Mouse (Mus musculus) midbrain, embryonic 13.5 days (tissue): Measurements from ENCODE around the gene Prune2. TPM values are rescaled to one million over a fixed set of nuclear protein-coding genes. Genes with fewer than 3 reads are reported as not detected.

Experiments
- ATAC-seq: fragments of 200-750 bp; cut with Nextera tagmentation; 2 replicates; pipeline ENCODE4 v1.8.0; 2017; ENCODE audit warnings: mild to moderate bottlenecking, moderate TSS enrichment, moderate library complexity
- H3K27ac ChIP-seq: fragments of 300-500 bp; sonication (generic); 2 replicates; pipeline ENCODE4 v1.5.1; 2015; ENCODE audit warnings: inconsistent platforms, mild to moderate bottlenecking, moderate library complexity
- H3K27me3 ChIP-seq: fragments of 300-500 bp; sonication (generic); 2 replicates; pipeline ENCODE4 v1.6.1; 2015; ENCODE audit warnings: mild to moderate bottlenecking, inconsistent platforms
- H3K36me3 ChIP-seq: fragments of 300-500 bp; sonication (generic); 2 replicates; pipeline ENCODE4 v1.6.1; 2015; ENCODE audit warnings: mild to moderate bottlenecking, inconsistent platforms
- H3K4me1 ChIP-seq: fragments of 300-500 bp; sonication (generic); replicated peaks from 2 replicates; pipeline ENCODE4 v1.6.1; 2015; ENCODE audit warnings: inconsistent platforms
- H3K4me2 ChIP-seq: fragments of 300-500 bp; sonication (generic); replicated peaks from 2 replicates; pipeline ENCODE4 v1.6.1; 2015; ENCODE audit warnings: moderate library complexity, mild to moderate bottlenecking, inconsistent platforms
- H3K4me3 ChIP-seq: fragments of 300-500 bp; sonication (generic); replicated peaks from 2 replicates; pipeline ENCODE4 v1.5.1; 2015; ENCODE audit warnings: mild to moderate bottlenecking, inconsistent platforms
- H3K9ac ChIP-seq: fragments of 300-500 bp; sonication (generic); replicated peaks from 2 replicates; pipeline ENCODE4 v1.6.1; 2015; ENCODE audit warnings: mild to moderate bottlenecking, inconsistent platforms
- H3K9me3 ChIP-seq: fragments of 300-500 bp; sonication (generic); 2 replicates; pipeline ENCODE4 v1.6.1; 2016; ENCODE audit warnings: mild to moderate bottlenecking, inconsistent platforms
- WGBS: fragments of 180-500 bp; shearing (Covaris S2); methylation state at CpG from one replicate; pipeline ENCODE4 v1.1.7; 2015; 5-methylcytosine and 5-hydroxymethylcytosine counted together
- polyA plus RNA-seq: library from polyadenylated mRNA; unstranded; fragments of >200 nt; fragmentation: Nextera tagmentation; extraction: Ambion mirVana; gene quantifications from 2 replicates; pipeline ENCODE4 v1.2.1, GENCODE M21; 2015

Prune2 gene
- polyA plus RNA-seq, 1 experiment from 2014 or later: 3.3 TPM

DNA sequence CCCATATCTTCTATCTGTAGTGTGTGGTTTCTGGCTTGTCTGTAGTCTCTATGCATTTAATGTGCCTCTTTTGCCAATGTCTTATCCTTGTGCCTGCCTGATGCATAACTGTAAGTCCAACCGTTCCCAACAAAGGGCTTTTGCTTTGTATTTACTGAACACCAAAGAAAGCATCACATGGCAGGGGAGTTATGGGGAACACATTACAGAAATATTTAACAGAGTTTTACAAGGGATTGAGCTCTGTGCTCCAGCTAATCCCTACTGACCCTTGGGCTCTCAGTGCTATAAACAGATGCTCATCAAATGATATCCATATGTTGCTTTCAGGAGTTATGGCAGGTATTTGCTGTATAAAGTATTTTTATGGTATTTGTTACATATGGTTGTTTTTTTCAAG, 116.3 kb downstream of the Prune2 start:
- no peak overlapping the region for H3K4me3 ChIP-seq
- H3K36me3 ChIP-seq: no peaks in the 10 kb centered on the region
- H3K4me1 ChIP-seq: no peaks in the 10 kb centered on the region
- H3K27me3 ChIP-seq: no peaks in the 10 kb centered on the region
- no peaks in the 10 kb centered on the region for H3K9me3 ChIP-seq
- H3K9ac ChIP-seq: no peak overlapping the region
- no peak overlapping the region for H3K4me2 ChIP-seq
- WGBS: 91% methylated on average over 1 of the region's 1 CpGs
- no peak overlapping the region for H3K27ac ChIP-seq
- ATAC-seq: no peak

DNA sequence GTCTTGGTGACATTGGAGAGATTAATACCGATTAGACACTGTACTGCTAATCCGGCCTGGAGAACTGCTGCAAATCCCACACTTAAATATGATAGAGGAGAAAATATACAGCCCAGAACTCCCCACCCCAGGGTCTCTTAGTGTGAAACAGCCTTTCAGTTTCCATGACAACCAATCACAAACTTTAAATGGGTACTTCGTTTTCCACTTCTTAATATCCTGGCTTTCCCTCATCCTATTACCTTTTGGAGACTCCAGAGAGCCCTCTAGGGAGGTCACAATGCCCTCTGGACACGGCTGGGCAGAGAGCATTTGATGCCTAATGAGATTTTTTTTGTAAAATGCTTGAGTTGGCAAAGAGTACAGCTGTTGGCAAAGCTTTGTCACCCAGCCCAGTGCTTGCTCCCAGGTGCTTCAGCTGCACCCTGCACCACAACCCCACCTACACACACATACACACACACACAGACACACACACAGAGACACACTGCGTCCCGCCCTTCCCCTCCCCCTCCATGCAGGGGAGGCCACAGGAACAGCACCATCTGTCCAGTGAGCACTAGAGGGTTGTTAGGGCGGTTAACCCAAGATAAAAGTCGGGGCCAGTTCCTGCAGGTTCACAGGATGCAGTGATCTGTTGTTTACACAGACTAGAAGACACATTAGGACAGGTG, 122.9 kb downstream of the Prune2 start:
- 52% methylated on average over 8 of the region's 8 CpGs for WGBS
- no peak overlapping the region for H3K27ac ChIP-seq
- H3K27me3 ChIP-seq: no peaks in the 10 kb centered on the region
- H3K4me3 ChIP-seq: no peak overlapping the region
- ATAC-seq: peak; percentile 81
- peaks cover 9% of the 10 kb centered on the region for H3K4me1 ChIP-seq
- no peaks in the 10 kb centered on the region for H3K36me3 ChIP-seq
- H3K4me2 ChIP-seq: no peak overlapping the region
- H3K9me3 ChIP-seq: no peaks in the 10 kb centered on the region
- no peak overlapping the region for H3K9ac ChIP-seq

DNA sequence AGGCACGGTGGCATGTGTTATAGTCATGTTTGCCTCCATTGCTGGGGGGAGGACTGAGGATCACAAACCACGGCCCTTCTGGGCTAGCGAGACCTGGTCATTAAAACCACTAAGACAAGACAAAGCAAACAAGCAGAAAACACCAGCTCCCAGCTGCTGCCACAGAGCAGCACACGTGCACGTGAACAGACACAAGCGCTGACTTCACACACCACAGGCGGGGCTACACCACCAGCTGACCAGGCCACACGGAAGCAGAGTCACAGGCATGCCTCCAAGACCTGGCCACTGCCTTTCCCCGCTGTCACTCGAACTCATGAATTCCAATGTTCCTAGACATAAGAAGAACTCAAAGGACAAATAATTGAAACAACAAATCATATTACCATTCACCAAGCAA, 125.5 kb downstream of the Prune2 start:
- WGBS: 83% methylated on average over 10 of the region's 10 CpGs
- H3K36me3 ChIP-seq: no peaks in the 10 kb centered on the region
- H3K4me3 ChIP-seq: no peak overlapping the region
- no peaks in the 10 kb centered on the region for H3K27me3 ChIP-seq
- peaks cover 9% of the 10 kb centered on the region for H3K4me1 ChIP-seq
- ATAC-seq: no peak
- H3K9me3 ChIP-seq: no peaks in the 10 kb centered on the region
- H3K4me2 ChIP-seq: no peak overlapping the region
- H3K9ac ChIP-seq: no peak overlapping the region
- no peak overlapping the region for H3K27ac ChIP-seq

DNA sequence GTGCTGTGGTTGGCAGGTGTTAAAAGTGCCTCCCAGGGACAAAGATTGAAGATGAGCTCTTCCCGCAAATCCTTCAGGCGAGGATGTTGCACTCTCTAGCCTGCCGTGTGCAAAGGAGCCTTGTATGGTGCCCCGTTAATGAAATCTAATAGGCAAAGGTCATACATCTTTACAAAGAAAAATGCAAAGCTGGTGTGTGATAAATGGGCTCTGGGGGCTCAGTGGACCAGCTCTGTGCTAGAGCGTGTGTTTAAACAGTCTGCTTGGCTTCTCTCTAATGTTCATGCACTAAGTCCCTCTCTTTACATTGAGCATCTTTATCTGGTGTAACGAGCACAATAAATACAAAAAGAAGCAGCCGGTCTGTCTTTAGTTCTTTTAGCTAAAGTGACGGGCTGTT, 138.1 kb downstream of the Prune2 start:
- 31% methylated on average over 8 of the region's 8 CpGs for WGBS
- no peaks in the 10 kb centered on the region for H3K9me3 ChIP-seq
- no peak overlapping the region for H3K4me2 ChIP-seq
- H3K36me3 ChIP-seq: no peaks in the 10 kb centered on the region
- H3K4me3 ChIP-seq: no peak overlapping the region
- H3K9ac ChIP-seq: 0 out of 2 replicates have a peak overlapping the region, but pooled peaks have one; percentile 2
- H3K4me1 ChIP-seq: peaks cover 9% of the 10 kb centered on the region; the same call in 1 of the 2 replicates
- no peak for ATAC-seq
- 0 out of 2 replicates have a peak, but pooled peaks cover 4% of the 10 kb centered on the region for H3K27me3 ChIP-seq
- no peak overlapping the region for H3K27ac ChIP-seq

DNA sequence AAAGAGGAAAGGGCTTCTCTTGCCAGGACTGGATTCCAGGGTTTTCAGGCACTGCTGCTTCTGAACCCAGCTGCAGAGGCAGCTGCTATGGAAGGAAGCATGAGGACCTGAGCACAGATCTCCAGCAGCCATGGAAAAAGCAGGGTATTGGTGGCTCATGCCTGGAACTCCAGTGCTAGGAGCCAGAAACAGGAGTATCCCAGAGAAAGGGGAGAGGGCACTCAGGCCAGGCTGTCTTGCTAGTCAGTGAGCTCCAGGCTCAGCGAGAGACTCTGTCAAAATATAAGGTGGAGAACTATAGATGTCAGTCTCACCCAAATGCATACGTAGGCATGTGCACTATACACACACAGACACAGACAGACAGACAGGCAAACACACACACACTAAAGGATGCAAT, 140.4 kb downstream of the Prune2 start:
- Histone ChIP-seq H3K36me3 (no peaks in the 10 kb centered on the region), H3K27me3 (0 out of 2 replicates have a peak, but pooled peaks cover 4% of the 10 kb centered on the region), H3K27ac (no peak overlapping the region), H3K9me3 (no peaks in the 10 kb centered on the region), H3K9ac (no peak overlapping the region), H3K4me1 (peaks cover 9% of the 10 kb centered on the region; the same call in 1 of the 2 replicates), H3K4me3 (no peak overlapping the region), H3K4me2 (no peak overlapping the region)
- ATAC-seq: no peak
- WGBS: 94% methylated on average over 2 of the region's 2 CpGs

DNA sequence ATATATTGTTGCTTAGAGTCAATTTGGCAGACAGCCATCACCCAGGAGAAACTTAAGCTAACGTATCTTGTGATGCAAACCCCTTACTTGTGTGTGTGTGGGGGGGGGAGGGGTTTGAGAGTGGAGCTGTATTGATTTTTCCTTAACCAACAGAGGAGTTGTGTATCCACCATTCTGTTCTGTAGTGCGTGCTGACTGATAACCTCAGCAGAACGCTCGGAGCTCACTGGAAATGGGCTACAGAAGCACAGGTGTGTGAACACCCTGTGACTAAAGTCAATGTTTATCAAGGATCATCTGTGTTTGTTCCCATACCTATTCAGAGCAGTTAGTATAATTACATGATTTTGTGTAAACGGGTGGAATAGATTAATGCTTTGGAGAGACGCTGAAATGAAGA, 141.3 kb downstream of the Prune2 start:
- no peak for ATAC-seq
- Histone ChIP-seq H3K4me1 (peaks cover 9% of the 10 kb centered on the region; the same call in 1 of the 2 replicates), H3K9me3 (no peaks in the 10 kb centered on the region), H3K36me3 (no peaks in the 10 kb centered on the region), H3K4me2 (no peak overlapping the region), H3K9ac (no peak overlapping the region), H3K4me3 (no peak overlapping the region), H3K27ac (no peak overlapping the region), H3K27me3 (0 out of 2 replicates have a peak, but pooled peaks cover 4% of the 10 kb centered on the region)
- 79% methylated on average over 6 of the region's 6 CpGs for WGBS

DNA sequence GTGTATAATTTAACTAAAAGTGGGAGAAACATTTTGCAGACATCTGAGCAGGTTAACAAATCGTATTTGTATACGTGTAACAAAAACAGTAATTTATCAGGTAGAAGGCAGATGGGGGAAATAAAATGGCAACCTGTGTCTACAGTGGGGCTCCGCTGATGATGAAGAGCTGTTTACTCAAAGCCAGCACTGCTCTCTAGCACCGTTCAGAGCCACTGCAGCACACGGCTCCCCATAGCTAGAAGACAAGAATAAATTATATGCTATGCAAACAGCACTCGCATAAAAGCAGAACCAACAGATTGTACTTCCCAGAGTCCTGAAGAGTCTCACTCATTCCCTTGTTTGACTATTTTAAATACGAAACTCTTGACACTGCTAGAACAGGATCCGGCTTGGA, 152.9 kb downstream of the Prune2 start:
- 79% methylated on average over 8 of the region's 8 CpGs for WGBS
- no peak for ATAC-seq
- Histone ChIP-seq H3K27me3 (no peaks in the 10 kb centered on the region), H3K36me3 (no peaks in the 10 kb centered on the region), H3K4me2 (no peak overlapping the region), H3K4me1 (no peaks in the 10 kb centered on the region), H3K9ac (no peak overlapping the region), H3K4me3 (no peak overlapping the region), H3K27ac (no peak overlapping the region), H3K9me3 (no peaks in the 10 kb centered on the region)

DNA sequence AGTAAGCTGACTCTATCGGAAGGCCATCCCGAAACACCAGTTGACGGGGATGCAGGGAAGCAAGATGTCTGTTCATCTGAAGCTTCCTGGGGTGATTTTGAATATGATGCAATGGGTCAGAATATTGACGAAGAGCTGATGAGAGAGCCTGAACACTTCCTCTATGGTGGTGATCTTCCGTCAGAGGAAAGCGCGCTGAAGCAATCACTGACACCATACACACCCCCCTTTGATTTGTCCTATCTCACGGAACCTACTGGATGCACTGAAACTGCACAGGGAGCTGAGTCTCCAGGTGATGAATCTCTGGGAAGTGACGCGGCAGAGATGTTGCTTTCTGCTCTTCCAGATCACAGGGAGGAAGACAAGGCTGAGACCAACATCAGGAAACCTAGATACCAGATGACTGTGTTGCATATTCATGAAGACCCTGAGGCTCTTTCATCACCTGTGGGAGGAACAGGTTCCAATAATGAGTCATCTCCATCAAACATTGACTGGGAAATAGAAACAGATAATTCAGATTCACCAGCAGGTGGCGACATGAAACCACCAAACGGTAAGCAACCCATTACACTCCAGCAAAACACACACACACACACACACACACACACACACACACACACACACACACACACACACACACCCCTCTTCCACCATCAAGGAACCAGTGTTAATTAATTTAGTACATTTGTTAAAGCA, 168.3 kb downstream of the Prune2 start:
- Histone ChIP-seq H3K4me2 (no peak overlapping the region), H3K36me3 (no peaks in the 10 kb centered on the region), H3K4me1 (no peaks in the 10 kb centered on the region), H3K9ac (no peak overlapping the region), H3K27me3 (peaks cover 2% of the 10 kb centered on the region; the same call in 1 of the 2 replicates), H3K4me3 (no peak overlapping the region), H3K27ac (no peak overlapping the region), H3K9me3 (no peaks in the 10 kb centered on the region)
- peak; percentile 55; the same call in 1 of the 2 replicates for ATAC-seq
- 69% methylated on average over 12 of the region's 12 CpGs for WGBS

DNA sequence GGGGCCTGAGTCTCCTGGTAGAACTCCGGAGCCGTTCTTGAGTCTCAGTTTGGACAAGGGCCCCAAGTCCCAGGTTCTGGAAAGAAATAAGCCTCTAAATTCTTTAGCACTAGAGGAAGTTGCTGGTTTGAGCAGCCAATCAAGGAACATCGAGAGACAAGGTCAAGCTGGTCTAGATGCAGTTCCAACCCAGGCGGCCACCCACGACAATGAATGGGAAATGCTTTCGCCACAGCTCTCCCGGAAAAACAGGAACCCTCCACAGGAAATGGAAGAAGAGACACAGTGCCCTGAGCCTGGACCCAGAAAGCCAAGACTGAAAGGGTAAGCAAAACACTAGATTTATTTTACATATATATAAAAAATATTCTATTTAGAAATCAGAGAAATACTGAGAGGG, 169.5 kb downstream of the Prune2 start:
- no peaks in the 10 kb centered on the region for H3K36me3 ChIP-seq
- no peak overlapping the region for H3K4me3 ChIP-seq
- ATAC-seq: no peak
- H3K4me1 ChIP-seq: no peaks in the 10 kb centered on the region
- H3K9me3 ChIP-seq: no peaks in the 10 kb centered on the region
- H3K27ac ChIP-seq: no peak overlapping the region
- no peak overlapping the region for H3K9ac ChIP-seq
- WGBS: 93% methylated on average over 7 of the region's 7 CpGs
- peaks cover 2% of the 10 kb centered on the region; the same call in 1 of the 2 replicates for H3K27me3 ChIP-seq
- no peak overlapping the region for H3K4me2 ChIP-seq

DNA sequence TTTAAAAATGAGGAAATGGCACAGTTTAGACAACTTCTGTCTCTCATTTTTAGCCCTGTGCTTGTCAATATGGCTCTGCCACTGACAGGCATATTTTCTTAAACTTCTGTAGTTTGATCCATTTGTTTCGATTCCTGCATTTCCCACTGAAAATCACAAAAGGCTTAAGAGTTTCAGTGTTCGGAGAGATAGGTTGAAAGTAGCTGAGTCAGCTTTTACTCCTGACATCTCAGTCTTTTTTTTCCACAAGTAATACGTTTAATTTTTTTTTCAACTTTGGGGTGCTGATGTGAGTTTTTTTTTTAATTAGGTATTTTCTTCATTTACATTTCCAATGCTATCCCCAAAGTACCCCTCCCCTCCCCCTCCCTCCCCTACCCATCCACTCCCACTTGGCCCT, 174.6 kb downstream of the Prune2 start:
- no peak overlapping the region for H3K27ac ChIP-seq
- 87% methylated on average over 3 of the region's 3 CpGs for WGBS
- ATAC-seq: no peak

DNA sequence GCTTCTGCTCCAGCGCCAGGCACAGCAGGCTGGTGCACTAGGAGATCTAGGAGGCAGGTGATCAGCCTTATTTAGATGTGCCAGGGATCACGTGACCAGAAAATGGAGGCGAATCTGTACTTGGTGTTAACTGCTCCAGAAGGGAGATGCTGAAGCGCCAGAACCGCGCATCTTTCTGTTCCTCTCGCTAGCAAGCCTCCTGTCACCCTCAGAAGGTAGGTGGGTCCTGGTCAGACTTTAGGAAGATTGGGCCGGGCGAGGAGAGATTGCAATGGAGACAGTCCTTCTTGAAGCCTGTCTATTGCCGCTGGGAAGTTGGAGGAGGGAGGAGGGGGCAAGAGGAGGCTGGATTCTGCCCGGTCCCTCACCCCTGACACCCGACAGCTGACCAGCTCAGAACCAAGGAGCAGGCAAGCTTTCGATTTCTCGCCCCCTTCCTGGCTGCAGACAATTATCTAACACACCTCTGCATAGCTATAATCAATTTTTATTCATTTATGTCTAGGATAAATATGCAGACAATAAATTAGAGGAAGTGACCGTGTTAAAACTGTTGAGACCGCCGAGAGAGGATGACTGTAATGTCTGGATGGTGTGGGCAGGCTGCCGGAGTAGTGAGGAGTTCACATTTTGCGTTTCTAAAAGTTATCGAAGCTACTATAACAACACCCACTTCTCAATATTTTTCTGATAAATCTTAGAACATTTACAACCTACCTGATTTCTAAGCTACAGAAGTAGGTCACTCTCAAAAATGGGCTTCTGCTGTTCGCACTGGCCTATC, 181.0 kb downstream of the Prune2 start:
- 0 out of 2 replicates have a peak, but pooled peaks cover 7% of the 10 kb centered on the region for H3K4me1 ChIP-seq
- ATAC-seq: peak; percentile 94
- H3K36me3 ChIP-seq: no peaks in the 10 kb centered on the region
- H3K9me3 ChIP-seq: no peaks in the 10 kb centered on the region
- H3K4me2 ChIP-seq: peak overlapping the region; percentile 68
- H3K27me3 ChIP-seq: peaks cover 3% of the 10 kb centered on the region; the same call in 1 of the 2 replicates
- WGBS: 11% methylated on average over 21 of the region's 21 CpGs
- H3K4me3 ChIP-seq: peak overlapping the region; percentile 53
- H3K27ac ChIP-seq: no peak overlapping the region
- H3K9ac ChIP-seq: peak overlapping the region; percentile 69

More for the DNA sequence above, 174.6 kb downstream of the Prune2 start:
- Histone ChIP-seq H3K27me3 (no peaks in the 10 kb centered on the region), H3K9me3 (no peaks in the 10 kb centered on the region), H3K4me2 (no peak overlapping the region), H3K9ac (no peak overlapping the region), H3K4me3 (no peak overlapping the region), H3K4me1 (no peaks in the 10 kb centered on the region), H3K36me3 (no peaks in the 10 kb centered on the region)

DNA sequence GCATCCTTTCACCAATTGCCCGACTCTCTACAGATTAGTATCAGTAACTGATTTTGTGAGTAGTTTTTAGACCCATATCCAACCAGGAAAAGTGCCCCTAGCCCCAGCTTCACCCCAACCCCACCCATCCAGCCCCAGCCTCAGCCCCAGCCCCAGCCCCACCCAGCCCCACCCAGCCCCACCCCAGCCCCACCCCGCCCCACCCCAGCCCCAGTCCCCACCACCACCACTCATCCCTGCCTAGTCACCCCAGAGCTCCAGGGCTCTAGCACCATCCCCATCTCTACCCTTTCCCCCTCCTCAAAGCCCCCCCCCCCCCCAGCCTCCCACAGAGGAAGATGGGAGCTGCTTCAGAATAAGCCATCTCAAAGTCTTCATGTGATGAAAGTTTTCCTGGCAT, 181.7 kb downstream of the Prune2 start:
- no peaks in the 10 kb centered on the region for H3K9me3 ChIP-seq
- peak; percentile 24; the same call in 1 of the 2 replicates for ATAC-seq
- 0 out of 2 replicates have a peak, but pooled peaks cover 7% of the 10 kb centered on the region for H3K4me1 ChIP-seq
- H3K4me3 ChIP-seq: no peak overlapping the region
- no peaks in the 10 kb centered on the region for H3K36me3 ChIP-seq
- peak overlapping the region; percentile 68; the same call in 1 of the 2 replicates for H3K4me2 ChIP-seq
- WGBS: 36% methylated on average over 1 of the region's 2 CpGs
- no peak overlapping the region for H3K9ac ChIP-seq
- no peak overlapping the region for H3K27ac ChIP-seq
- peaks cover 3% of the 10 kb centered on the region; the same call in 1 of the 2 replicates for H3K27me3 ChIP-seq
